Mouse (Mus musculus) megakaryocyte progenitor cell, adult 5-6 weeks (primary cell): Measurements from ENCODE around the gene Olfr834. TPM values are rescaled to one million over a fixed set of nuclear protein-coding genes. Genes with fewer than 3 reads are reported as not detected.

Source experiments
- ATAC-seq: replicated peaks from 2 replicates; pipeline ENCODE4 v1.8.0; 2016; ENCODE audit warnings: mild to moderate bottlenecking, moderate TSS enrichment, inconsistent platforms; ENCODE audit not compliant: poor library complexity
- total RNA-seq, 2 experiments: library from RNA; stranded (forward) in 1 of 2; stranded (reverse) in 1 of 2; fragments of 157-497, 149-512 nt in 1 of 2; fragments of 200-1000 nt in 1 of 2; gene quantifications; 2 replicates each; pipeline versions ENCODE4 v1.2.3 to v1.2.4; 2015 to 2017

Olfr834 gene
- total RNA-seq (2015), result not detected in 2 replicates
- total RNA-seq (2017), result not detected in 2 replicates

GRCm38 (mm10) chr9:18987690-18988089 lies at the start of gene Olfr834:
Gene Olfr834, plus strand, starts transcription at chr9:18987990.
- no peak for ATAC-seq

GRCm38 (mm10) chr9:18962021-18962420 lies 25.8 kb upstream of the Olfr834 start:
- ATAC-seq, result no peak

GRCm38 (mm10) chr9:19032435-19032834 lies 44.6 kb downstream of the Olfr834 start, which contains the start of gene Olfr835:
Gene Olfr835, plus strand, starts transcription at chr9:19032735.
- ATAC-seq, result no peak

Other genes starting within 250 kb of the Olfr834 start
- not detected in 2 replicates for gene Olfr24, start 224.0 kb upstream of the Olfr834 start, total RNA-seq (2015)
- gene Olfr24, start 224.0 kb upstream of the Olfr834 start, total RNA-seq (2017), result not detected in 2 replicates
- not detected in 2 replicates for gene Olfr828, start 168.5 kb upstream of the Olfr834 start, total RNA-seq (2015)
- not detected in 2 replicates for gene Olfr828, start 168.5 kb upstream of the Olfr834 start, total RNA-seq (2017)
- not detected in 2 replicates for gene Olfr829, start 133.1 kb upstream of the Olfr834 start, total RNA-seq (2015)
- not detected in 2 replicates for gene Olfr829, start 133.1 kb upstream of the Olfr834 start, total RNA-seq (2017)
- gene Olfr830, start 113.3 kb upstream of the Olfr834 start, total RNA-seq (2015), result not detected in 2 replicates
- gene Olfr830, start 113.3 kb upstream of the Olfr834 start, total RNA-seq (2017), result not detected in 2 replicates
- not detected in 2 replicates for gene Olfr832, start 50.9 kb upstream of the Olfr834 start, total RNA-seq (2015)
- not detected in 2 replicates for gene Olfr832, start 50.9 kb upstream of the Olfr834 start, total RNA-seq (2017)
- not detected in 2 replicates for gene Olfr835, start 44.7 kb downstream of the Olfr834 start, total RNA-seq (2015)
- gene Olfr835, start 44.7 kb downstream of the Olfr834 start, total RNA-seq (2017), result not detected in 2 replicates
- not detected in 2 replicates for gene Olfr836, start 132.4 kb downstream of the Olfr834 start, total RNA-seq (2015)
- gene Olfr836, start 132.4 kb downstream of the Olfr834 start, total RNA-seq (2017), result not detected in 2 replicates
- not detected in 2 replicates for gene Olfr837, start 148.3 kb downstream of the Olfr834 start, total RNA-seq (2015)
- not detected in 2 replicates for gene Olfr837, start 148.3 kb downstream of the Olfr834 start, total RNA-seq (2017)
- not detected in 2 replicates for gene Olfr839-ps1, start 189.3 kb downstream of the Olfr834 start, total RNA-seq (2015)
- gene Olfr839-ps1, start 189.3 kb downstream of the Olfr834 start, total RNA-seq (2017), result not detected in 2 replicates